Mouse (Mus musculus) liver, postnatal 0 days (tissue): ENCODE data around the gene Srl.

ENCODE experiments used
- CTCF ChIP-seq: sonication (generic); IDR thresholded peaks from 2 replicates; pipeline ENCODE4 v1.5.1; 2016; ENCODE audit warnings: antibody characterized with exemption, low read depth
- EP300 ChIP-seq: IDR thresholded peaks from 2 replicates; pipeline ENCODE4 v1.6.1; 2016; ENCODE audit warnings: antibody characterized with exemption, low read depth, mild to moderate bottlenecking

GRCm38 (mm10) chr16:4537616-4538358 lies 3.8 kb downstream of the Srl start:
- TF ChIP-seq CTCF (no peak), EP300 (no peak)
